Mouse (Mus musculus): ENCODE measurements at regions not wholly inside any gene's neighbourhood (a gene's known extent, or its start where the extent isn't known, plus 50 kb on each side); places are given as distances from the start of the nearest gene placed in this dataset.

GRCm38 (mm10) chr9:41286145-41286468 is 124.6 kb upstream of the Ubash3b start:
- TF ChIP-seq CTCF (IDR thresholded peaks at IDR 0.05; ENCODE audit: extremely low read depth, insufficient read length, insufficient replicate concordance, low read depth, low read length) (no peak), POLR2A (IDR thresholded peaks at IDR 0.05; ENCODE audit: low read depth, low read length) (no peak)
